Mouse (Mus musculus) midbrain, embryonic 14.5 days (tissue): Measurements from ENCODE around the gene Pla2g2c. TPM values are rescaled to one million over a fixed set of nuclear protein-coding genes. Genes with fewer than 3 reads are reported as not detected.

Experiments
- ATAC-seq: fragments of 200-750 bp; cut with Nextera tagmentation; 2 replicates; pipeline ENCODE4 v1.8.0; 2017; ENCODE audit warnings: moderate number of reproducible peaks, moderate library complexity; ENCODE audit not compliant: low FRiP score, low TSS enrichment
- DNase-seq: peaks from one replicate; pipeline ENCODE4 v3.0.0-alpha.2; 2015
- H3K27ac ChIP-seq: fragments of 300-500 bp; sonication (generic); replicated peaks from 2 replicates; pipeline ENCODE4 v1.5.1; 2014; ENCODE audit warnings: mild to moderate bottlenecking, low read depth, low read length, moderate library complexity
- H3K27me3 ChIP-seq: fragments of 300-500 bp; sonication (generic); 2 replicates; pipeline ENCODE4 v1.6.1; 2014; ENCODE audit warnings: low read length, control low read depth, mixed read lengths; ENCODE audit not compliant: control insufficient read depth, insufficient read depth
- H3K36me3 ChIP-seq: fragments of 300-500 bp; sonication (generic); 2 replicates; pipeline ENCODE4 v1.6.1; 2014; ENCODE audit warnings: low read length, control low read depth; ENCODE audit not compliant: control insufficient read depth, insufficient read depth
- H3K4me1 ChIP-seq: fragments of 300-500 bp; sonication (generic); 2 replicates; pipeline ENCODE4 v1.6.1; 2014; ENCODE audit warnings: mild to moderate bottlenecking, antibody characterized with exemption, low read length, control low read depth; ENCODE audit not compliant: control insufficient read depth, insufficient read depth
- H3K4me2 ChIP-seq: fragments of 300-500 bp; sonication (generic); 2 replicates; pipeline ENCODE4 v1.6.1; 2014; ENCODE audit warnings: mild to moderate bottlenecking, low read length, moderate library complexity
- H3K4me3 ChIP-seq: fragments of 300-500 bp; sonication (generic); replicated peaks from 2 replicates; pipeline ENCODE4 v1.5.1; 2014; ENCODE audit warnings: low read depth, low read length
- H3K9ac ChIP-seq: fragments of 300-500 bp; sonication (generic); replicated peaks from 2 replicates; pipeline ENCODE4 v1.6.1; 2014; ENCODE audit warnings: mild to moderate bottlenecking, low read length, moderate library complexity
- H3K9me3 ChIP-seq: fragments of 300-500 bp; sonication (generic); 2 replicates; pipeline ENCODE4 v1.6.1; 2016; ENCODE audit warnings: low read length, control low read depth, mixed read lengths; ENCODE audit not compliant: control insufficient read depth
- WGBS: fragments of 180-500 bp; shearing (Covaris S2); extraction: QIAGEN DNeasy Blood & Tissue Kit; methylation state at CpG from one replicate; pipeline ENCODE4 v1.1.7; 2014; 5-methylcytosine and 5-hydroxymethylcytosine counted together
- polyA plus RNA-seq: library from polyadenylated mRNA; unstranded; fragments of >200 nt; fragmentation: Nextera tagmentation; extraction: Ambion mirVana; gene quantifications from 2 replicates; pipeline ENCODE4 v1.2.1, GENCODE M21; 2014

Pla2g2c gene
- polyA plus RNA-seq, 1 experiment from 2014 or later = 0.83 TPM

DNA sequence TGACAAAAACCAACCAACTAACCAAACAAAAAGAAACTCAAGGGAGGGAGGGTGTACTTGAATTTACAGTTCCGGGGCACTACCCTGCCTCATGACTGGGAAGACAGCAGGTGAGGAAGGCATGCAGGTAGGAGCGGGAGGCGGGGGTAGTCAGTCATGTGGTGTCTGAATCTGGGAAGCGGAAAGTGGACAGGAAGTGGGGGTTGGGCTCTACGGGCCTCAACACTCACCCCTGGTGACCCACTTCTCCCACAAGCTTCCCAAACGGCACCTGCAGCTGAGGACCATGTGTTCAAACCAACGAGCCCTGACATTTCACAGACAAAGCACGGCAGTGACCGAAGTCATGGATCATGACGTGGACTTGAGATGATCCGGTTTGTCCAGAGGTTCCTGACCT is 12.5 kb upstream of the Pla2g2c start:
- H3K27ac ChIP-seq = no peak overlapping the region
- no peak overlapping the region for H3K9ac ChIP-seq
- ATAC-seq (no peak), DNase-seq (no peak)
- no peak overlapping the region for H3K4me3 ChIP-seq
- no peaks in the 10 kb centered on the region for H3K36me3 ChIP-seq
- no peaks in the 10 kb centered on the region for H3K27me3 ChIP-seq
- WGBS = 90% methylated on average over 11 of the region's 11 CpGs
- no peaks in the 10 kb centered on the region for H3K4me1 ChIP-seq
- H3K4me2 ChIP-seq = no peak overlapping the region
- H3K9me3 ChIP-seq = no peaks in the 10 kb centered on the region

DNA sequence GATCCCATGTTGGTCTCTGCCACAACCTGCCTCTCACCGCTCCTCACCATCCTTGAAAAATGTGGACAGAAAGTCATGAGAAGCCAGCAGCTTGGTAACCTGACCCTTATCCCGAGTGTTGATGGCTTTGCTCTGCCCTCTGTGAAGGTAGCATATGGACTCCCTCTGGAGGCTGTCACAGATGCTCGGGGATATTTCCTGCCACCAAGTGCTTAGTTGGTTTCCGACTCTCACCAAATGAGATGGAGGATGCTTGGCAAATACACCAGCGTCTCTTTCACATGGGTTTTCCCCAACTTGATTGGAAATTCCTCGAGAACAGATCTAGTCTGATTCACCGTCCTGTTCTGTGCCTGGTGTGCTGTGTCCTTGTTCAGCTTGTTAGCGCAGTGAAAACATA is 12.0 kb upstream of the Pla2g2c start:
- Histone ChIP-seq H3K9me3 (no peaks in the 10 kb centered on the region), H3K9ac (no peak overlapping the region), H3K27ac (no peak overlapping the region), H3K4me3 (no peak overlapping the region), H3K27me3 (no peaks in the 10 kb centered on the region), H3K36me3 (no peaks in the 10 kb centered on the region), H3K4me2 (no peak overlapping the region), H3K4me1 (no peaks in the 10 kb centered on the region)
- DNase-seq = no peak
- no peak for ATAC-seq
- 82% methylated on average over 8 of the region's 8 CpGs for WGBS

DNA sequence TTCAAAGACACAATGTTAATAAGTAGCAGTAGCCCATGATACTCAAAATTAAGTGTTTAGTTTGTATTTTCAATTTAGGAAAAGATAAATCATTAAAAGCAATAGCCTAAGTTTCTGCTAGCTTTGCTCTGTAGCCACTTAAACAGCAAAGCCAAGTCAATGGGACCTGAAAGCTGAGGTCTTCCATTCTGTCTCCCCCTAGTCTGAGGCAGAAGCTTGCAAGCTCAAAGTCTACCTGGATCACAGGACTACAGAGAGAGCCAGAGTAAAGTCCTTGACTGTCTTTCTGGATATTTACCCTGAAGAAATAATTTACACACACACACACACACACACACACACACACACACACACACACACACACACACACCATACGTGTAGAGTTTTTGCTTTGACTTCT is 10.4 kb upstream of the Pla2g2c start:
- Histone ChIP-seq H3K4me2 (no peak overlapping the region), H3K4me3 (no peak overlapping the region), H3K9ac (no peak overlapping the region), H3K36me3 (no peaks in the 10 kb centered on the region), H3K9me3 (no peaks in the 10 kb centered on the region), H3K4me1 (no peaks in the 10 kb centered on the region), H3K27me3 (no peaks in the 10 kb centered on the region), H3K27ac (no peak overlapping the region)
- DNase-seq (no peak), ATAC-seq (no peak)
- 83% methylated on average over 1 of the region's 1 CpGs for WGBS

DNA sequence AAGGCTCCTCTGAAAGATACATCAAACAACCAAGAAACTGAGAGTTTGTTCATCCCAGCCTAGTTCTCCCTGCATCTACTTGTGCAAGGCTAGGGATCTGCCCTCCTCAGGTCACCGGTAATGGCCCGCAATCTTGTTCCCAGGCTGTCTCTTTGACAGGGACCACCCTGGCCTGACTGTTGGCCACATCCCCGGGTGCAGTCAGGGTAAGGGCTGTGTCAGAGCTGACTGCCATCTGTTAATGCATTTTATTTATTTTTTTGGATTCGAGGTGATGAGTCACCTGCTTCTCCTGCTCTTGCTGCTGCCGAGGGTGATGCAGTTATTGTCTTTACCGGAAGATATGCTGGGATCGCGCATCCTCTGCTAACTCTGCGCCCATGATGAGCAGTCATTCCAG is 7.9 kb upstream of the Pla2g2c start:
- no peaks in the 10 kb centered on the region for H3K9me3 ChIP-seq
- no peak overlapping the region for H3K4me2 ChIP-seq
- WGBS = 91% methylated on average over 9 of the region's 9 CpGs
- no peaks in the 10 kb centered on the region for H3K27me3 ChIP-seq
- no peaks in the 10 kb centered on the region for H3K4me1 ChIP-seq
- no peak overlapping the region for H3K4me3 ChIP-seq
- H3K9ac ChIP-seq = no peak overlapping the region
- DNase-seq (no peak), ATAC-seq (no peak)
- no peaks in the 10 kb centered on the region for H3K36me3 ChIP-seq
- no peak overlapping the region for H3K27ac ChIP-seq

DNA sequence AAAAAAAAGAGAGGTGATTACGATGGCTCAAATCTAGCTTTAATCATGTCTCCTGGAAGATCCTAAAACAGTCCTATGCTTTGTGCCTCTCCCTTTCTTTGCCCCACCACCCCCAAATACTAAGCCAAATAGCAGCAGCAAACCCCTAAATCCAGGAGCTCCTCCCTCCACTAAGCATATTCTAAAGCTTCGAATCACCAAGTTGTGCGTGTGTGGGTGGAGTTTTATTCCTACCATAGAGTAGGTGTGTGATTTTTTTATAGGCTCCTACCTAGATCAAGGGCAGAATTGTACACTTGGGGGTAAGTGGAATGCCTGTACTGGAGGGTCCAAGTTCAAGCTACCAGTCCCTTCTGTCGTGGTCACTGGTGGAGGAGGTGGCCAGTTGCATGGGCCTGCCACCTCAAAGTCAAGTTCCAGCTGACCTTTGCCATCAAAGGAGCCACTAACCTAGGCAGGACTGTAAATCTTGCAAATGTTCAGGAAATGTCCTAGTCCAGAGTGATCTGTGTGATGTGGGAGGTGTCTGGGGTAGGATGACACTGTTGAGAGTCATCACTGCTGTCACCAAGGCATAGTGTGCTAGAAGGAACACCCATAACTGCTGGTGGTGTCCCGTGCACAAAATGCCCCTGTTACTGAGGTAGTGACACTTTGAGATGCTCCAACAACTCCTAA is 5.9 kb upstream of the Pla2g2c start:
- DNase-seq (no peak), ATAC-seq (no peak)
- WGBS = 89% methylated on average over 5 of the region's 5 CpGs
- no peak overlapping the region for H3K9ac ChIP-seq
- H3K4me2 ChIP-seq = no peak overlapping the region
- H3K27ac ChIP-seq = no peak overlapping the region
- H3K9me3 ChIP-seq = no peaks in the 10 kb centered on the region
- no peak overlapping the region for H3K4me3 ChIP-seq
- no peaks in the 10 kb centered on the region for H3K36me3 ChIP-seq
- H3K27me3 ChIP-seq = no peaks in the 10 kb centered on the region
- H3K4me1 ChIP-seq = no peaks in the 10 kb centered on the region

DNA sequence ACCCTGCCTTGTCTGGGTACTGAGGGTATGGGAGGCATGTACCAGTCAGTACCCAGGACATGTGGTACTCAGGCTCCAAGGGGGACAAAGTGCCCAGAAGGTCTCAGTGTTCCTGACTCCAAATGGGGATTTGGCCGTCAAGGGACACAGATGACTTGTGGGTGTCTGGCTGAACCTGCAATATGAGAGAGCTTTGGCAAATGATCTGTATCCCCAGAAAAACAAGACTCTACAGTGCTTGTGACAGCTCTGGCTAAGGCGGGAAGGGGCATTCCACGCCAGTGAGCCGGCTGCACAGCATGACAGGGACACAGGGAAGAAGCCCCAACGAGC is 5.4 kb upstream of the Pla2g2c start:
- no peaks in the 10 kb centered on the region for H3K27me3 ChIP-seq
- H3K27ac ChIP-seq = no peak overlapping the region
- 83% methylated on average over 5 of the region's 5 CpGs for WGBS
- H3K36me3 ChIP-seq = no peaks in the 10 kb centered on the region
- H3K9ac ChIP-seq = no peak overlapping the region
- no peak overlapping the region for H3K4me2 ChIP-seq
- no peaks in the 10 kb centered on the region for H3K4me1 ChIP-seq
- H3K9me3 ChIP-seq = no peaks in the 10 kb centered on the region
- ATAC-seq (no peak), DNase-seq (no peak)
- no peak overlapping the region for H3K4me3 ChIP-seq

DNA sequence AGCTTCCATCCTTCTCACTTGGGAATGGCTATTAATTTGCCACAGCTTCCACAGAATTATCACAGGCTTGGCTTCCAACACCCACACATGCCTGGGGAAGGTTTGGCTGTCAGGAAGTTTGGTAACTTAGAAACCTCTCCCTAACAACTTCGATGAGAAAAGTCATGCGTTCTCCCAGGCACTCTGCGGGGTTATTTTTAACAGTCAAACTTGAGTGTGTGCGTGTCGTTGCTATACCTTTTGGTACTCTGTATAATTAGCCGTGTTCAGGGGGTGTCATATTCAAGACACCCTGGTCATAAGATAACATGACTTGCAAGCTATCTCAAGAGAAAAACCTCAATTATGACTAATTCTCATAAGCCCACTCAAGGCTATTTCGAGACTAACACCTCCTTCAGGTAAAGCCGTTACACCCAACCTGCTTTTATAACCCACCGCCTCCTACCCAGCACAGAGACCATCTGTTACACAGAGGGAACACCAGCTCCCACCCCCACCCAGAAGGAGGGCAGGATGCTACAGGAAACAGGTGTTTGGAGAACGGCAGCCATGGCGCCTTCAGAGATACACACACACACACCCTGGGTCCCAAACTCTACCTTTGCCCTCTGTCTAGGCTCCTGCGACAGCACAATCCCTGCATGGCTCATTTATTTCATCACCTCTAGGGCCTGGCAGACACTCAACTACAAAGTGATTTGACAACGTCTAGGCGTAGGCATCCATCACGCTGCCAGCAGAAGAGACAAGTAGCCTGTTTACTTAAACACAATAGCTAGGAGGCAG is 905 bp upstream of the Pla2g2c start:
- no peak for DNase-seq
- Histone ChIP-seq H3K27me3 (no peaks in the 10 kb centered on the region), H3K4me2 (no peak overlapping the region), H3K4me1 (peaks cover 14% of the 10 kb centered on the region), H3K9me3 (no peaks in the 10 kb centered on the region), H3K27ac (no peak overlapping the region), H3K4me3 (no peak overlapping the region), H3K9ac (no peak overlapping the region), H3K36me3 (no peaks in the 10 kb centered on the region)
- WGBS = 83% methylated on average over 15 of the region's 15 CpGs
- no peak for ATAC-seq

DNA sequence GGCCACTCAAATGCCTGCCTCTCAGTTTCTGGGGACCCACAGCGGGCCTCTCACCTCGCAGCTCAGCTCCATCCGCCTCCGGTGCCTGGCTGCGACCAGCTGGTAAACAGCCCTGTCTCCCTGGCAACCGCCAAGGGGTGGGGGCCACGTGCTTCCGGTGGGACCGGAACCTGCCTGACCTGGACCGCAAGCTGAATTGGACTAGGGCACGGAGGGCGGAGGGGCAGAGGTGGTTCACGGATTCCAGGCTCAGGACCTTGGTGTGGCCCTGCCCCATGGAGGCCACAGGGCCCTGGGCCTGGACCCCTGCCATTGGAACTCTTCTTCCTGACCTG is 502 bp downstream of the Pla2g2c start:
- H3K9ac ChIP-seq = peak overlapping the region; percentile 53; the same call in 1 of the 2 replicates
- 5% methylated on average over 13 of the region's 13 CpGs for WGBS
- peak overlapping the region; percentile 31 for H3K4me3 ChIP-seq
- ATAC-seq (peak; percentile 76; the same call in 1 of the 2 replicates), DNase-seq (peak; percentile 86)
- peaks cover 14% of the 10 kb centered on the region for H3K4me1 ChIP-seq
- no peaks in the 10 kb centered on the region for H3K36me3 ChIP-seq
- no peaks in the 10 kb centered on the region for H3K27me3 ChIP-seq
- H3K9me3 ChIP-seq = no peaks in the 10 kb centered on the region
- peak overlapping the region; percentile 32; the same call in 1 of the 2 replicates for H3K27ac ChIP-seq
- peak overlapping the region; percentile 67 for H3K4me2 ChIP-seq

DNA sequence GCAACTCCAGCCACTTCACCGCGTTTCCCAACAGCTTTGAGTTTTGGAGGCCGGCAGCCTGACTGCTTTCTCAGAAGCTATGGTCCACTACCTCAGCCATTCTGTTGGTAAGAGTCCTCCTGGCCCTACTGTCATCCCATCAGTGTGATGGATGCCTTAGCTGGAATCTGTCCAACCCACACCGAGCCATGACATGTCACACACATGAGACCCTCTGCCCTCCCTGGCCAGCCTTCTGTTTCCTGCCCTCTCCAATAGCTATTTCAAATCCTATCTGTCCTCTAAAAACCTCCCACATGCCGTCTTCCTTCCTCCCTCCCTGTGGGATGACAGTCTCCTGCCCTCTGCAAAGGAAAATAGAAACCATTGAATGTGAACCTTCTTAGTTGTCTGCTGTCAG is 1.2 kb downstream of the Pla2g2c start:
- Histone ChIP-seq H3K27me3 (no peaks in the 10 kb centered on the region), H3K9ac (no peak overlapping the region), H3K9me3 (no peaks in the 10 kb centered on the region), H3K4me1 (peaks cover 14% of the 10 kb centered on the region), H3K36me3 (no peaks in the 10 kb centered on the region), H3K4me2 (peak overlapping the region; percentile 67), H3K4me3 (no peak overlapping the region), H3K27ac (no peak overlapping the region)
- no peak for ATAC-seq
- 80% methylated on average over 5 of the region's 5 CpGs for WGBS
- DNase-seq = no peak
